Mouse (Mus musculus) gastrocnemius, postnatal 25 days (tissue): ENCODE results near the gene Eif4g3. TPM values are rescaled to one million over a fixed set of nuclear protein-coding genes. Genes with fewer than 3 reads are reported as not detected.

Experiments
- DNase-seq: peaks from one replicate; pipeline ENCODE4 v3.0.0; 2022
- total RNA-seq, 2 experiments: library from RNA; stranded (reverse); gene quantifications; 1 replicate in 1 of 2; 2 replicates in 1 of 2; pipeline ENCODE4 v1.2.3; 2021

Gene Eif4g3
- total RNA-seq, 2 experiments from 2014 or later: 93.1 to 94.8 TPM

DNA sequence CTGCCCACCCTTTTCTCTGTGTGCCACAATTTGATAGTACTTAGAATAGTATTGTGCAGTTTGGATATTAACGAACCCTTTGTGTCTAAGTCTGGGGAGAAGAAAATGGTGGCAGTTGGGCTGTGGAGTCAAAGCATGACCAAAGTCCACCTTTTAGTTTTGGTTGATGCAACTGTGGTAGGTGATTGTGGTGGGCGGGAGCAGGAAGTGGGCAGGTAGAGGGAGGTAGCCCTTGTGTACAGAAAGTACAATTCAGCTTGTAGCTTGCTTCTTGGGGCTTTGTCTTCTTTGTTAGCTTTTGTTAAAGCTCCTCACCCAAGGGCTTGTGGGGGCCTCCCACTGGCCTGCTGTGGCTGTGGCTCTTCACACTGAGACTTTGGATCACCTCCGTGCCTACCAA is 109.6 kb downstream of the Eif4g3 start:
- DNase-seq: no peak

GRCm38 (mm10) chr4:138104967-138105366 is 112.1 kb downstream of the Eif4g3 start:
- DNase-seq: no peak

- peak; percentile 41 for DNase-seq
Measured at GRCm38 (mm10) chr4:138107441-138108409, 114.9 kb downstream of the Eif4g3 start.

DNA sequence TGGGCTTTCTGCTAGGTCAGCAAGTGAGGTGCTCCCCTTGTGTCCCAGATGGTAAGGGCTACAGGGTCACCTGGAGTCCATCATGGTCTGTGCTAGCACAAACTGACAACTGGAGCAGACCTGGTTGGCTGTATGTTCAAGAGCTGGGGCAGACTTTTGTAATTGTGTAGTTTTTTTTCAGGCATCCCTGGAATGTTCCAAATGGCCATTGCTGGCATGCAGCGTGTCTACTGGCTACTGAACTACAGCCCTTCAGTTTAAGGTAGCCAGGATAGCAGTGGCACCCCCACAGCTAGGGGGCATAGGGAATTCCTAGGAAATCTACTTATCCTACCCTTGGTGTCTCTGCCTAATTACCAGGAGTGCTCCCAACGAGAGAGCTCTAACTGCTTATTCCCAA is 115.7 kb downstream of the Eif4g3 start:
- DNase-seq: no peak

DNA sequence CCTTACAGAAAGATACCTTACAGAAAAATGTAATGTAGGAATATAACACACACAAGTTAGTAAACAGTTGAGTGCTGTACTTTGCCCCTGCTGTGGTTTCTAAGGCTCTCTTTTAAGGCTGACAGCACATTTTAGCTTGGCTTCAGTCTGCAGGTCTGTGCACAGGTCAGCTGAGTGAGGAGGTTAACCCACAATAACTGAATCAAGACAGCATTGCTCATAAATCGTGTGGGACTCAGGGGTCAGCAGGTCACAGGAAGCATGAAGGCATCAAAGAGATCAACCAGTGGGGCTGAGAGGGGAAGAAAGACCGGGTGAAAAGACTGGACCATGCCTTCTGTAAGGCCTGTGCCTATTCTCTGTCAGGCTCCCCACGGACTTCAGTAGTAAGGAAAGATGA is 116.5 kb downstream of the Eif4g3 start:
- DNase-seq: no peak

DNA sequence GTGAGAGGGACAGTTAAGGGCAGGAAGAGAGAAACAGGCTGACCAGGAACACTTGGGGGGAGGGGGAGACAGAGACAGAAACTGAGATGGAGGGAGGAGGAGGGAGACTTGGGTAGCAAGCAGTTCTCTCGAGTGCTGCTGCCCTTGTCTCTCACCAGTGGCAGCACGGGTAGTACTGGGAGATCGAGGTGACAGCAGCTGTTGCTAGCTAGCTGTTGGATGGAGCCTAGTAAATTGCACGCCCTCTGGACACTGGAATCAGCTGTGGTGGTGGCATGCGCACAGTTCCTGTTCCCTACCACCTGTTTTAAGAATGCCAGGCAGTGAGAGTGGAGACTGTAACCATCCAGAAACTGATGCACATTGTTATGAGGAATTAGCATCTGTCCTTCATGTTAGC is 119.0 kb downstream of the Eif4g3 start:
- DNase-seq: peak; percentile 60

GRCm38 (mm10) chr4:138119740-138120139 is 126.9 kb downstream of the Eif4g3 start:
- no peak for DNase-seq

DNA sequence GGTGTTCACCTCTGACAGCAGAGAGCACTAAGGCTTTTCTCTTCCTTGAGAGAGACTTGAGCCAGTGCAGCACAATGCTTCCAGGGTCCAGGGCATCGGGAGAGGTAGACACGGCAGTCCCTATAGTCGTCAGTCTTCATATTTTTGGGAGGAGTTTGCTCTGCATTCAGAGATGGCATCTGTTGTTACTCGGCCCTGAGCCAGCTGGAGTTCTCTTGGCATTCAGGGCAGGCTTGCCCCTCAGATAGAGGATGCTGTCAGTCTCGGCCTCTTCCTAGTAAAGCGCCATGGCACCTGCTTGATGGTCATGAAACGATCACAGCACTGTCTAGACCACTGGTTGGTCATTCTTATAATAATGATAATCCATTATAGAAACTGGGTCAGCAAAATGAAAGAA is 131.2 kb downstream of the Eif4g3 start:
- DNase-seq: no peak

GRCm38 (mm10) chr4:138127371-138127770 is 134.5 kb downstream of the Eif4g3 start:
- no peak for DNase-seq

DNA sequence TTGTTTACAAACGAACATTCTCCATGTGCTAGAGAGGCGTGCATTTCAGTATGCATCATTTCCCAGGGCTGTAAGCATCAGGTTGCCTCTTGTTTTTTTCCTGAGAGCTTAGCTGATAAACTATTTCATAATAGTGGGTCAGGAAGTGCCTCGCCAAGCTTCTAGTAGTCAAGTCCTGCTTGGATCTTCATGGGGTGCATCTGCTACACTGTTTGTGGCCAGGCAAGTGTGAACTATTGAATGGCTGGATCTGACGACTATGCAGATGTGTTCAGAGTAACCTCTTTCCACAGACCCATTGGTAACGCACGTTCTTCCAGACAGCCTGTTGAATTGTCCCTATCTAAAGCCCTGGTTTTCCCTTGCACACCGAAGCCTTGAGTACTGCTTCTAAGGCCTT is 135.0 kb downstream of the Eif4g3 start:
- DNase-seq: no peak

DNA sequence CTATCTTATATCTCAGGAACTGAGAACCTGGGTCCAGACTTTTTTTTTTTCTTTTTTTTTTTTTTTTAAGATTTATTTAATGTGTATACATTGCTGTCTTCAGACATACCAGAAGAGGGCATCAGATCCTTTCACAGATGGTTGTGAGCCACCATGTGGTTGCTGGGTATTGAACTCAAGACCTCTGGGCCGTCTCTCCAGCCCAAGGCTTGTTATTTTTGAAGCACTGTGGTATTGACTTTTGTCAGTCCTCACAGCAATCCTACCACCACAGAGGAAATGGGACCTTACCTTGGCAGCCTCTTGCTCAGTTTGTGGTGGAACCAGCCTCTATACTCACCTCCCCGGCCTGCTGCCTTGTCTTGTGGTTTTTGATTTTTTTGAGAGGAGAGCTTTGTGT is 137.3 kb downstream of the Eif4g3 start:
- DNase-seq: no peak

DNA sequence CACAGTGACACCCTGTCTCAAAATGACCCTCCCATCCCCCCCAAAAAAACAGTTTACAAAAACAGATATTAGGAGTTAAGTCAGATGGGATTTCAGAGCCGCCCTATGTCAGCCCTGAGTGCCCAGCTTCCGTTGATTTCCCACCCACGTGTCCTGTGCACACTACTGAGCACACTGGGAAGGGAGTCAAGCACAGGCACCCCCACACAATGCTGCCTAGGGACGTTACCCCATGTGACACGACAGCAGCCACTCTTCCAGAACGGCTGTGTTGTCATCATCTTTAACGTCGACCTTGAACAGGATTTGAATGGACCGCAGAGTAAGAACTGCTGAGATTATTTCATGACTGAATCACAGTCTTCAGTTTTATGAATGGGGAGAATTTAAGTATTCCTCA is 138.4 kb downstream of the Eif4g3 start:
- DNase-seq: no peak

GRCm38 (mm10) chr4:138131716-138132115 is 138.9 kb downstream of the Eif4g3 start:
- no peak for DNase-seq

DNA sequence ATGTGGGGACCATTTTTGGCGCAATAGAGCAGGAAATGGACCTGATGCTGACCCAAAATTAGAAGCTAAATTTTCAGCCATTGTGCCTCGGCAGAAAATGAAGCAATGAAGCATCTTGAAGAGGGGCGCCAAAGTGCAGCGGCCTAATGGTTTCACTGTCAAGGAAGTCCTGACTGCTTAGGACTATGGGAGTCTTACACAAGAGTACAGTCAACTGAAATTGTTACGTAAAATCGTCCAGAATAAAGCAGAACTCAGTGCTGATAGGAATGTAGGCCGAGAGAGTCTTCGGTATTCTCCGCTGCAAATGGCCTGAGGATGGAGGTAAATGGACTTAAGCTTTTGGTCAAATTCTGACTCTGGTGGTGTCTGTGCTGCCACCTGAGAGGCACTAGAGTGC is 140.5 kb downstream of the Eif4g3 start:
- DNase-seq: no peak

DNA sequence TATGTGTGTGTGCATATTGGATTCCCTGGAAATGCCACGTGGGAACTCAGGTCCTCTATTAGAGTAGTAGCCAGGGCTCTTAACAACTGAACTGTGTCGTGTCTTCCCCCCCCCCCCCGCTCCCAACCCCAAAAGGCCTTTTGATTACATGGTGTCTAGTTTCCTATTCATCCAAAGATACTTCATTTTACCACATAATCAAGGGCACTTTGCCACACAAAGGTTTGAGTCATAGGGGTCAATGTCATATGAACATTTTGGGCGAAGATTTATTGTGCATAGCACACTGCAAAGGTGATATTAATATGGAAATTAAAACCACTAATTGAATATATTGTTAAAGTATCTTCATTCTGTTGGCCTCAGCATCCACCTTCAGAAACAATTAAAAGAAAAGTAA is 144.5 kb downstream of the Eif4g3 start:
- DNase-seq: no peak

DNA sequence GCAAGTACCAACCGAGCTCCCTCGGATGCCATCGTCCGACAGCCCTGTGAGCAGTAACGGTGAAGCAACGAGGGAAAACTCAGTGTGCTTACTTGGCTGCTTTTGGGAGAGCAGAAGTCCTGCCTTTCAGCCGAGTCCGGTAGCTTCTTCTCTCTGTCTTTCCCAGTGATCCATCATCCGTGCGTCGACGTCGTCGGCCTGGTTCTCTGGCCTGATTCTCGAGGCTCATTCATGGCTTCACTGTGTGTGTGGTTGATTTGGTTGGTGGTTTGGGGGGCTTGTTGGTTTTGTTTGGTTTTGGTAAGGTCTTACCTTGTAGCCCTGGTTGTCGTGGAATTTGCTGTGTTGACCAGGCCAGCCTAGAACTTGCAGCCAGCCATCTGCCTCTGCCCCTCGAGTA is 145.0 kb downstream of the Eif4g3 start:
- no peak for DNase-seq

DNA sequence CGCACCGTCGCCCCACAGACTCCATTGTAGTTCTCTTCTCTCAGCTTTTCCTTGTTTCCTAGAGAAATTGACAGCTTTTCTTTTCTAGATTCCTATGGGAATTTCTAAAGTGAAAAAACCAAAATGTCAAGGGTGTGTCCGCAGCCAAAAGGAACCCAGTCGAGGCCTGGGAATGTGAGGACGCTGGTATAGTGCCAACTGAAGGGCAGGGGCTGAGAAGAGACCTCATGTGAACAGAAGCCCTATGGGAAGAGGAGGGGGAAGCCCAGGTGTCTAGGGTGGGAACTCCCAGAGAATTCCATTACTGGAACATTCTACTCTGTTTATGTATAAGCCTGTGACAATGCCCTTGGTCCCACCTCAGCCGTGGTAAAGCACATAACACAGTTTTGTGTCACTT is 145.4 kb downstream of the Eif4g3 start:
- DNase-seq: no peak

DNA sequence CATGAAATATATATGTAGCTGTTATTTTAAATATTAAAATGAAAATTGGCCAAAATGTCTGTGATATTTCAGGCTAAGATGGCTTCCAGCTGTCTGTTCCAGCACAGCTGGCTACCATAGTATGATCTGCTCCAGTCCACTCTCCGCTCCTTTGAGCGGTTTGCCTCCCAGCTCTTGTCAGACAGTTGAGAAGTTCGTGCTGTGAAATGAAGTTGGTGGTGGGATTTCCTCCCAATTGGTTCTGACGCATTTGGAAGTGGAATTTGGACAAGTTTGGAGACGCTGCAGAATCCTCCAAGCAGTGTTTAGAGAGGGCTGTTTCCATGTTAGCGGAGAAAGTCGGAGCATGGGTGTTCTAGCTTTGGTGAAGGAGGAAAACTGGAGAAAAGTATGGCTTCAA is 148.5 kb downstream of the Eif4g3 start:
- DNase-seq: no peak

GRCm38 (mm10) chr4:138147176-138147575 is 154.4 kb downstream of the Eif4g3 start:
- DNase-seq: no peak

- DNase-seq: no peak
Measured at GRCm38 (mm10) chr4:138149977-138150376, 157.2 kb downstream of the Eif4g3 start.

- no peak for DNase-seq
Measured at GRCm38 (mm10) chr4:138151226-138151625, 158.4 kb downstream of the Eif4g3 start.

DNA sequence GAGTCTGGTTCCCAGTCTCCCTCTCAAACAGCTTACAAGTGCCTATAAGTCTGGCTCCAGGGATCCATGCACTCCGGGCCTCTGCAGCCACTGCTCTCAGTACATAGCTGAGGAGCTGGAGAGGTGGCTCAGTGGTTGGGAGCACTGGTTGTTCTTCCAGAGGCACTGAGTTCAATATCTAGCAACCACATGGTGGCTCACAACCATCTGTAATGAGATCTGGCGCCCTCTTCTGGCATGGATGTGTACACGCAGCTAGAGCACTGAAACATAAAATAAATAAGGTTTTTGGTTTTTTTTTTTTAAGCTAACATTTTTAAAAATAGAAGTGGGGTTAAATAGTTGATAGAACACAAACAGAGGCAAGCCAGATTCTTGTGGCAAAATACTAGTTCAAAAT is 161.2 kb downstream of the Eif4g3 start:
- DNase-seq: no peak

- no peak for DNase-seq
Measured at GRCm38 (mm10) chr4:138160918-138161317, 168.1 kb downstream of the Eif4g3 start.

- DNase-seq: no peak
Measured at GRCm38 (mm10) chr4:138161550-138161949, 168.7 kb downstream of the Eif4g3 start.
